Mouse (Mus musculus) left cerebral cortex, postnatal 10 days (tissue): ENCODE measurements at regions not wholly inside any gene's neighbourhood (a gene's known extent, or its start where the extent isn't known, plus 50 kb on each side); places are given as distances from the start of the nearest gene placed in this dataset.

Experiments
- DNase-seq, 2 experiments: peaks; one replicate each; pipeline ENCODE4 v3.0.0; 2021 to 2022; ENCODE audit warnings: low spot score in 2 of 2, mixed read lengths in 1 of 2; ENCODE audit errors: extremely low spot score in 1 of 2
- intact Hi-C: fragments of 180-260 bp; cut with DNase I; formaldehyde crosslinking; loops from one replicate; pipeline ENCODE4 v1.15.1; 2025

- no peak for DNase-seq
- intact Hi-C loops: no loop called here
Measured at GRCm38 (mm10) chr16:64682360-64682759, 80.2 kb upstream of the Csnka2ip start.

- intact Hi-C loops: no loop called here
- DNase-seq: no peak
Measured at GRCm38 (mm10) chr16:64681902-64682301, 79.7 kb upstream of the Csnka2ip start.

- intact Hi-C loops: no loop called here
- DNase-seq: no peak
Measured at GRCm38 (mm10) chr16:64680843-64681242, 78.6 kb upstream of the Csnka2ip start.

DNA sequence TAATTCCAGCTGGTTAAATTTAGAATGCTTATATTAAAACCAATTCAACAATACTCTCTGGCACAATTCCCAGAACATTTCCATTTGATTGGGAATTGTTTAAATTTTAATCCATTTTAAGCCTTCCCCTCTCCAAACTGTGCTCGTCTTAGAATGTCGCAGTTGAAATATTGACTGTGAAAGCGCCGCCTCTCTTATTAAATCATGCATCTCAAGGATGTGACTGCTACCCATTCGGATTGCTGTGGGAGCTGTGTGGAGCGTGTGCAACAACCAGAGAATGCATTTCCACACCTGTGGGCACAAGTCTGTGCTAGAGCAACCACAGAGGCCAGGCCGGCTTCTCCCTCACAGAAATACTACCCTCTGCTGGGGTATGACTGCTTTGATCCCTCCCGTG lies 75.1 kb upstream of the Csnka2ip start:
- DNase-seq: peak in 1 of 2 experiments; percentile 3

DNA sequence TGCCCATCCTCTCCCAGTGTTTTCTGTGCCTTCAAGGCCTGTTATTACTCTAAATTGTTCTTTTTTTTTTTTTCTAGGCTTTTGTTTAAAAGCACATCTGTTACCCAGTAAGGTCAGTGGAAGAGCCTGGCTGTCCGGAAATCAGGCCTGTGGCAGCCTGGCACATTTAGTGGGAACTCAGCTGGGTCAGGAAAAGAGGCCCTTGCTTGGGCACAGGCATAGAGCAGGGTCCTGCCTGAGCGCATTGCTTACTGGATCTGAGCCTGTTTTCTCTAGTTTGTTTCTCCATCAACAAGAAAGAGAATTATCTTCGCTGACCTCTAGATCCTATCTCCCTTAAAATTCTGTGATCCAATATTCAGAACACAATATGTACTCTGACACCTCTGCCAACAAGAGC lies 74.7 kb upstream of the Csnka2ip start:
- intact Hi-C loops: no loop called here
- DNase-seq: no peak

More for the DNA sequence above, 75.1 kb upstream of the Csnka2ip start:
- intact Hi-C loops: no loop called here

DNA sequence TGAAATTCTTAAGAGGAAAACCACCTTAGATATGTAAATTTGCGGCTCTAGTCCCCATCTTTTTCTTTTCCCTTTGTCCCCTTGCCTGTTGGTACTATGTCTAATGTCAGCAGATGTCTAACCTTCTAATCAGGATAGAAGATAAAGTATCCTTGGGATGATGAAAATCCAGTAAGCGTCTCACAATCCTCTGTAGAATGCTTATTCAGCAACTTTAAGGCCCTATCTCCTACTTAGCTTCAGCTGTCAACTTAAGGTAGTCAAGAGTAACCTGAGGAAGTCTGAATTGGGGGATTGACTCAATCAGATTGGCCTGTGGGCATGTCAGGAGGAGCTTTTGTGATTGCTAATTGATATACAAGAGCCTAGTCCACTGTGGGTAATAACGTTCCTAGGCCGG lies 64.7 kb upstream of the Csnka2ip start:
- DNase-seq: no peak
- intact Hi-C loops: no loop called here
